Mouse (Mus musculus) liver, embryonic 11.5 days (tissue): Measurements from ENCODE around the gene Mfap3l. TPM values are rescaled to one million over a fixed set of nuclear protein-coding genes. Genes with fewer than 3 reads are reported as not detected.

Experiments used
- ATAC-seq: fragments of 200-750 bp; cut with Nextera tagmentation; replicated peaks from 2 replicates; pipeline ENCODE4 v1.8.0; 2017; ENCODE audit warnings: moderate number of reproducible peaks, mild to moderate bottlenecking, moderate TSS enrichment, moderate library complexity; ENCODE audit not compliant: low FRiP score
- DNase-seq: peaks from one replicate; pipeline ENCODE4 v3.0.0-alpha.2; 2017; ENCODE audit warnings: low spot score
- H3K27ac ChIP-seq: fragments of 300-500 bp; sonication (generic); 2 replicates; pipeline ENCODE4 v1.5.1; 2014; ENCODE audit warnings: mild to moderate bottlenecking, low read depth, low read length, control low read depth
- H3K27me3 ChIP-seq: fragments of 300-500 bp; sonication (generic); replicated peaks from 2 replicates; pipeline ENCODE4 v1.6.1; 2014; ENCODE audit warnings: low read length, mixed read lengths; ENCODE audit not compliant: control insufficient read depth, insufficient read depth
- H3K36me3 ChIP-seq: fragments of 300-500 bp; sonication (generic); 2 replicates; pipeline ENCODE4 v1.6.1; 2014; ENCODE audit warnings: mild to moderate bottlenecking, low read length, moderate library complexity, mixed read lengths; ENCODE audit not compliant: control insufficient read depth, insufficient read depth
- H3K4me1 ChIP-seq: fragments of 300-500 bp; sonication (generic); replicated peaks from 2 replicates; pipeline ENCODE4 v1.6.1; 2014; ENCODE audit warnings: low read length, mixed read lengths; ENCODE audit not compliant: control insufficient read depth, insufficient read depth
- H3K4me2 ChIP-seq: fragments of 300-500 bp; sonication (generic); 2 replicates; pipeline ENCODE4 v1.6.1; 2014; ENCODE audit warnings: mild to moderate bottlenecking, control low read depth, moderate library complexity
- H3K4me3 ChIP-seq: fragments of 300-500 bp; sonication (generic); 2 replicates; pipeline ENCODE4 v1.5.1; 2014; ENCODE audit warnings: low read depth, low read length, control low read depth
- H3K9ac ChIP-seq: fragments of 300-500 bp; sonication (generic); 2 replicates; pipeline ENCODE4 v1.6.1; 2014; ENCODE audit warnings: low read depth, low read length, control low read depth
- H3K9me3 ChIP-seq: fragments of 300-500 bp; sonication (generic); 2 replicates; pipeline ENCODE4 v1.6.1; 2016; ENCODE audit warnings: low read length, inconsistent platforms, mixed read lengths; ENCODE audit not compliant: control insufficient read depth
- WGBS: fragments of 180-500 bp; shearing (Covaris S2); extraction: QIAGEN DNeasy Blood & Tissue Kit; methylation state at CpG from one replicate; pipeline ENCODE4 v1.1.7; 2014; 5-methylcytosine and 5-hydroxymethylcytosine counted together
- polyA plus RNA-seq: library from polyadenylated mRNA; unstranded; fragments of >200 nt; fragmentation: Nextera tagmentation; extraction: Ambion mirVana; gene quantifications from 2 replicates; pipeline ENCODE4 v1.2.1, GENCODE M21; 2014

Gene Mfap3l
- polyA plus RNA-seq, 1 experiment from 2014 or later = 0.71 TPM

- H3K9ac ChIP-seq = no peak overlapping the region
- ATAC-seq = no peak
- 89% methylated on average over 8 of the region's 8 CpGs for WGBS
- DNase-seq = no peak
- H3K27ac ChIP-seq = no peak overlapping the region
- H3K9me3 ChIP-seq = no peaks in the 10 kb centered on the region
- no peaks in the 10 kb centered on the region for H3K36me3 ChIP-seq
- H3K27me3 ChIP-seq = no peaks in the 10 kb centered on the region
- H3K4me1 ChIP-seq = no peaks in the 10 kb centered on the region
- no peak overlapping the region for H3K4me2 ChIP-seq
- H3K4me3 ChIP-seq = no peak overlapping the region
These were observed 27.1 kb downstream of the Mfap3l start for GRCm38 (mm10) chr8:60659721-60660120.

DNA sequence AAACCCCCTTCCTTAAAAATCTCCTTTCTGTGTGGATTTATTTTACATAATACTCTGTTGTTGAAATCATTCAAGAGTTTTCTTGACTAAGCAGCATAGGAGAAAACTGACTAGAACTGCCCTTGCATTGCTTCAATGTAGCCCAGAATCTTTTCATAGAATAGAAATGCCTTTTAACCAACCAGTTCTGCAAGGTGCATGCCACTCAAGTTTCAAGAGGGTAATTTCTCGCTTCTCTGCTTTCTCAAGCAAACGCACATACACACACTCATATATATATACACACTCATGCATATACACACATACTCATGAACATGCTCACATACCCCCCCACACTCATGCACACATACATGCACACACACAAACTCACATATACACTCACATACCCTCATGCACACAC lies 28.6 kb downstream of the Mfap3l start:
- Histone ChIP-seq H3K27me3 (no peaks in the 10 kb centered on the region), H3K4me2 (no peak overlapping the region), H3K4me1 (no peaks in the 10 kb centered on the region), H3K9me3 (no peaks in the 10 kb centered on the region), H3K9ac (no peak overlapping the region), H3K4me3 (no peak overlapping the region), H3K27ac (no peak overlapping the region), H3K36me3 (no peaks in the 10 kb centered on the region)
- WGBS = 87% methylated on average over 2 of the region's 2 CpGs
- DNase-seq = no peak
- ATAC-seq = no peak

DNA sequence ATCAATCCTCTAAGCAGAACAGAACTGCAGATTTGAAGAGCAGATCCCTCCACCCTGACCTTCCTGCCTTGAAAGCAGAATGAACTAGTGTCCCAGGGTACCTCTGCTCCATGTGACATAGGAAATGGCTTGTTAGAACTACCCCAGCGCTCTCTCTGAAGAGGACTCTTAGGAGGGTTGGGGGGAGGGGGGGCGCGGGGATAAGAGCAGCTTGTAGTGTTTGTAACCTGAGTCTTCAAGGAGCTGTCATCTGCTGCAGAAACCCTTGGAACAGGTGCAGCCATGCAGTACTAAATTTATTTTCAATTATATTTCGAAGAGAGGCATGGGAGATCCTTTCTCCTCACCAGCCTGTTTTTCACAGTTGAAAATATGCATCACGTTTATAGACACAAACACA lies 30.9 kb downstream of the Mfap3l start:
- ATAC-seq (no peak), DNase-seq (no peak)
- no peaks in the 10 kb centered on the region for H3K27me3 ChIP-seq
- no peak overlapping the region for H3K4me2 ChIP-seq
- H3K9ac ChIP-seq = no peak overlapping the region
- no peaks in the 10 kb centered on the region for H3K4me1 ChIP-seq
- no peak overlapping the region for H3K4me3 ChIP-seq
- no peak overlapping the region for H3K27ac ChIP-seq
- 70% methylated on average over 5 of the region's 5 CpGs for whole genome bisulfite sequencing
- H3K36me3 ChIP-seq = no peaks in the 10 kb centered on the region
- H3K9me3 ChIP-seq = no peaks in the 10 kb centered on the region

DNA sequence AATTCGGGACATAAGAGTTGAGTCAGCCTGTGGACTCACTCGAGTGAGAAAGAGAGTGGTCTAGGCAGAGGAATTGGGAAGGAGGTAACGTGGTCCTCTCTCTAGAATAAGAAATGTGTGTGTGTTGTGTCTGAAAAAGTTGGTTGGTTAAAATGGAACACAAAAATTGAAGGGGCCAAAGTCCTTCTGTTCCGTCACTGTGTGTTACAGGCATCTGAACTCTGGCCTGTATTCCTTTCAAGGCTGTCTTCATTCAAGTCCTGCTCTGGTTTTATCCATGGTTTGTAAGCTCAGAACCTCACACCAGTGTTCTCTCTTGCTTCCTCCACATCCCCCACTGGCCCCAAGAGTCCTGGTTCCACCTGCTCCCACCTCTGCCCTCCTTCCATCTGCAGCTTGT lies 33.2 kb downstream of the Mfap3l start:
- 69% methylated on average over 4 of the region's 4 CpGs for WGBS
- Histone ChIP-seq H3K27me3 (no peaks in the 10 kb centered on the region), H3K27ac (no peak overlapping the region), H3K4me3 (no peak overlapping the region), H3K4me2 (no peak overlapping the region), H3K9ac (no peak overlapping the region), H3K36me3 (no peaks in the 10 kb centered on the region), H3K4me1 (no peaks in the 10 kb centered on the region), H3K9me3 (no peaks in the 10 kb centered on the region)
- ATAC-seq (no peak), DNase-seq (no peak)

- Histone ChIP-seq H3K9me3 (no peaks in the 10 kb centered on the region), H3K27ac (no peak overlapping the region), H3K27me3 (no peaks in the 10 kb centered on the region), H3K4me3 (no peak overlapping the region), H3K9ac (no peak overlapping the region), H3K36me3 (no peaks in the 10 kb centered on the region), H3K4me1 (no peaks in the 10 kb centered on the region), H3K4me2 (no peak overlapping the region)
- DNase-seq (no peak), ATAC-seq (no peak)
- 69% methylated on average over 3 of the region's 3 CpGs for WGBS
These were observed 34.2 kb downstream of the Mfap3l start for GRCm38 (mm10) chr8:60666852-60667251.

DNA sequence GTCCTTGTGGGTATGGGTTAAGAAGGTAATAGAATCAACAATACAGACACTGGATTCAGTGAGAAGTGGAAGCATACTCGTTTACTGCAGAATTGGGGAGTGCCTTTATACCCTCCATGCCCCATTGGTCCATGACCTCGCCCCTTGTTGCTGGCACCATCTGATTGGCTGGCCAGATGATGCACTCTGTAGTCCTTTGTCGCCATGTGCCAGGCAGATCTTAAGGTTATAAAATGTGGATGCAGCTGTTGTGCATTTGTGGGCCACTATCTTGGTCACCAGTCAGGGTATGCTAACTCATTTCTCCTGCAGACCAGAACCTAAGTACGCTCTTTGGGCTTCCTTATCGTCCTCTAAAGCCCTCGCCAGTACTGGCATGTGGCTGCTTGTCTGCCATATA lies 46.0 kb downstream of the Mfap3l start:
- Histone ChIP-seq H3K9ac (no peak overlapping the region), H3K9me3 (no peaks in the 10 kb centered on the region), H3K27me3 (no peaks in the 10 kb centered on the region), H3K4me1 (no peaks in the 10 kb centered on the region), H3K27ac (no peak overlapping the region), H3K4me2 (no peak overlapping the region), H3K36me3 (no peaks in the 10 kb centered on the region), H3K4me3 (no peak overlapping the region)
- ATAC-seq (no peak), DNase-seq (no peak)
- 78% methylated on average over 6 of the region's 6 CpGs for WGBS

GRCm38 (mm10) chr8:60681811-60682210 lies 49.2 kb downstream of the Mfap3l start:
- DNase-seq = no peak

GRCm38 (mm10) chr8:60682340-60682739 lies 49.7 kb downstream of the Mfap3l start:
- no peak overlapping the region for H3K4me3 ChIP-seq
- H3K27ac ChIP-seq = no peak overlapping the region
- no peak overlapping the region for H3K4me2 ChIP-seq
- WGBS = 83% methylated on average over 2 of the region's 2 CpGs
- H3K9me3 ChIP-seq = no peaks in the 10 kb centered on the region
- no peaks in the 10 kb centered on the region for H3K36me3 ChIP-seq
- DNase-seq = no peak
- no peak overlapping the region for H3K9ac ChIP-seq
- no peaks in the 10 kb centered on the region for H3K4me1 ChIP-seq
- ATAC-seq = no peak
- H3K27me3 ChIP-seq = no peaks in the 10 kb centered on the region

More at GRCm38 (mm10) chr8:60681811-60682210, 49.2 kb downstream of the Mfap3l start:
- Histone ChIP-seq H3K9me3 (no peaks in the 10 kb centered on the region), H3K4me2 (no peak overlapping the region), H3K4me3 (no peak overlapping the region), H3K4me1 (no peaks in the 10 kb centered on the region), H3K36me3 (no peaks in the 10 kb centered on the region), H3K27me3 (no peaks in the 10 kb centered on the region), H3K9ac (no peak overlapping the region), H3K27ac (no peak overlapping the region)
- no peak for ATAC-seq
- WGBS = 79% methylated on average over 4 of the region's 4 CpGs

- ATAC-seq (no peak), DNase-seq (no peak)
- Histone ChIP-seq H3K36me3 (no peaks in the 10 kb centered on the region), H3K4me1 (no peaks in the 10 kb centered on the region), H3K4me2 (no peak overlapping the region), H3K9ac (no peak overlapping the region), H3K9me3 (no peaks in the 10 kb centered on the region), H3K27me3 (no peaks in the 10 kb centered on the region), H3K4me3 (no peak overlapping the region), H3K27ac (no peak overlapping the region)
- WGBS = 88% methylated on average over 8 of the region's 8 CpGs
These were observed 79.0 kb downstream of the Mfap3l start for GRCm38 (mm10) chr8:60711516-60712086.
